Mouse (Mus musculus): ENCODE results near the gene Dab1. TPM values are rescaled to one million over a fixed set of nuclear protein-coding genes. Genes with fewer than 3 reads are reported as not detected.

The Dab1 gene
- polyA plus RNA-seq, 1 experiment = not detected

DNA sequence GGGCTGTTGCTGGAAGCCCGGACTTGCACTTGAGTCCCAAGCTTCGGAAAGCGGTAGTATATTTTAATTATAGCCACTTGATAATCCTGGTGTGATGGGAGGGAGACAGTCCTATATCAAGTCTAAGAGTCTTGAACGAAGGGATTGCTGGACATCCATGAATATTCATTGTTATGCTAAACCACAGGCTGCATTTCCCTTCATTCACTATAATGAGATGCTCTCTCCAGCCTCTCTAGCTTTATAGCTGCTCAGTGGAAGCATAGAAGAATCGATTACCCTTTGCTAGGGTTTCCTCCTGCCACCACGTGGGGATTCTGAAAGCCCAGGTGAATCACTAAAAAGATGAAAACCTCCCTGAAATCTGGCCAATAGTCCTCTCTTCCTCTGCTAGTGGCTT is 278.5 kb downstream of the Dab1 start:
- TF ChIP-seq MYOG (IDR thresholded peaks at IDR 0.05; ENCODE audit: control insufficient read depth, extremely low read depth, insufficient read length) (no peak), CEBPB (IDR thresholded peaks at IDR 0.05; ENCODE audit: low read depth) (no peak), USF1 (IDR thresholded peaks at IDR 0.05; ENCODE audit: low read depth) (no peak)
- no peaks in the 10 kb centered on the region for H3K27me3 ChIP-seq (ENCODE audit: control insufficient read depth, insufficient read depth, insufficient read length)
- H3K4me3 ChIP-seq (ENCODE audit: insufficient read depth, poor library complexity, severe bottlenecking) = no peak overlapping the region
- H3K79me3 ChIP-seq (ENCODE audit: low read depth) = no peaks in the 10 kb centered on the region
- H3K79me2 ChIP-seq (ENCODE audit: control insufficient read depth, insufficient read depth) = no peaks in the 10 kb centered on the region
- no peaks in the 10 kb centered on the region for H3K36me3 ChIP-seq (ENCODE audit: control insufficient read depth, insufficient read depth)
- H3ac ChIP-seq (ENCODE audit: control insufficient read depth, insufficient read length, low read depth) = no peak overlapping the region

DNA sequence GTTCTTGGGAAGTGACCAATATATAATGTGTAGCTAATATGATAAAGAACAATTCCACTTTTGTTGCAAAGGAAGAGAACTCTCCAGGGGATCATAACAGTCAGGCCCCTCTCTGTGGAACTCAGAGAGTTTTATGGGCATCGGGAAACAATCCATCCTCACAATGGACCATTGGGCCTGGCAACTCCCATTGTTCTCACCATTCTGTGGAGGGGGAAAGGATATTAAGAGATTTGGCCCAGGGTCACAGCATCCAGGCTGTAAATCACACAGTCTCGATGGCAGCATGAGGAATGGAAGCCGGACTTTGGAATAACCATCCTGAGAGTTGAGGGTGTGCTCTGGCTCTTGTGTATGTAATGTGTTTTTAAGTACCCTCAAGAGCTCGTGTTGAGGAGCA is 292.3 kb downstream of the Dab1 start:
- H3K36me3 ChIP-seq (ENCODE audit: control insufficient read depth, insufficient read depth) = no peaks in the 10 kb centered on the region
- H3K4me3 ChIP-seq (ENCODE audit: insufficient read depth, poor library complexity, severe bottlenecking) = no peak overlapping the region
- no peaks in the 10 kb centered on the region for H3K79me3 ChIP-seq (ENCODE audit: low read depth)
- no peak for TF ChIP-seq FOSL1 (IDR thresholded peaks at IDR 0.05; ENCODE audit: insufficient read depth, low read length, poor library complexity, severe bottlenecking)
- no peak for TF ChIP-seq CEBPB (IDR thresholded peaks at IDR 0.05; ENCODE audit: low read depth)
- TF ChIP-seq MAX (IDR thresholded peaks at IDR 0.05) = no peak
- no peak for TF ChIP-seq MYOD1 (IDR thresholded peaks at IDR 0.05; ENCODE audit: control insufficient read depth, insufficient read length, low read depth)
- no peak for TF ChIP-seq CTCF (IDR thresholded peaks at IDR 0.05; ENCODE audit: control insufficient read depth, insufficient read depth, insufficient read length)
- TF ChIP-seq MYOG (IDR thresholded peaks at IDR 0.05; ENCODE audit: control insufficient read depth, extremely low read depth, insufficient read length) = no peak
- no peak for TF ChIP-seq USF1 (IDR thresholded peaks at IDR 0.05; ENCODE audit: low read depth)
- H3ac ChIP-seq (ENCODE audit: control insufficient read depth, insufficient read length, low read depth) = no peak overlapping the region
- H3K79me2 ChIP-seq (ENCODE audit: control insufficient read depth, insufficient read depth) = no peaks in the 10 kb centered on the region
- H3K27me3 ChIP-seq (ENCODE audit: control insufficient read depth, insufficient read depth, insufficient read length) = no peaks in the 10 kb centered on the region

DNA sequence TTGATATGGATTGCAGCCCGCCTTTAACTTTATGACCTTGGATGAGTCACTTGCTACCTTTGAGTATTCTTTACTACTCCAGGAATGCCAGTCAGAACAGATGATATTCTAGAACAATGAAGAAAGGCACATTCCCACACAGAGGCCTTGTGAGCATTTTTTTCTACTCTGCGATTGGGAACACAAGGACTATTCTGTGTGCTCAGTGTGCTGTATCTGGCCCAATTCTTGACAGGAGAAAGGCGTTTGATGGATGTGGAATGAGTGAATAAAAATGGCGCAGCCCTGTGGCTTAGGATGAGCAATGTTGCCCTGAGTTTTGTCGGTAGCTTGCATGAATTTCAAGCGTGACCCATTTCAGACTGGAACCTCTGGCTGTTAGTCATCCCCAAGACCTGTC is 292.9 kb downstream of the Dab1 start:
- no peak overlapping the region for H3K4me3 ChIP-seq (ENCODE audit: insufficient read depth, poor library complexity, severe bottlenecking)
- H3ac ChIP-seq (ENCODE audit: control insufficient read depth, insufficient read length, low read depth) = no peak overlapping the region
- TF ChIP-seq FOSL1 (IDR thresholded peaks at IDR 0.05; ENCODE audit: insufficient read depth, low read length, poor library complexity, severe bottlenecking) = no peak
- TF ChIP-seq MYOD1 (IDR thresholded peaks at IDR 0.05; ENCODE audit: control insufficient read depth, insufficient read length, low read depth) = no peak
- TF ChIP-seq USF1 (IDR thresholded peaks at IDR 0.05; ENCODE audit: low read depth) = no peak
- no peak for TF ChIP-seq CEBPB (IDR thresholded peaks at IDR 0.05; ENCODE audit: low read depth)
- TF ChIP-seq MYOG (IDR thresholded peaks at IDR 0.05; ENCODE audit: control insufficient read depth, extremely low read depth, insufficient read length) = no peak
- TF ChIP-seq MAX (IDR thresholded peaks at IDR 0.05) = no peak
- no peak for TF ChIP-seq CTCF (IDR thresholded peaks at IDR 0.05; ENCODE audit: control insufficient read depth, insufficient read depth, insufficient read length)
- no peaks in the 10 kb centered on the region for H3K27me3 ChIP-seq (ENCODE audit: control insufficient read depth, insufficient read depth, insufficient read length)
- no peaks in the 10 kb centered on the region for H3K79me3 ChIP-seq (ENCODE audit: low read depth)
- no peaks in the 10 kb centered on the region for H3K79me2 ChIP-seq (ENCODE audit: control insufficient read depth, insufficient read depth)
- no peaks in the 10 kb centered on the region for H3K36me3 ChIP-seq (ENCODE audit: control insufficient read depth, insufficient read depth)

DNA sequence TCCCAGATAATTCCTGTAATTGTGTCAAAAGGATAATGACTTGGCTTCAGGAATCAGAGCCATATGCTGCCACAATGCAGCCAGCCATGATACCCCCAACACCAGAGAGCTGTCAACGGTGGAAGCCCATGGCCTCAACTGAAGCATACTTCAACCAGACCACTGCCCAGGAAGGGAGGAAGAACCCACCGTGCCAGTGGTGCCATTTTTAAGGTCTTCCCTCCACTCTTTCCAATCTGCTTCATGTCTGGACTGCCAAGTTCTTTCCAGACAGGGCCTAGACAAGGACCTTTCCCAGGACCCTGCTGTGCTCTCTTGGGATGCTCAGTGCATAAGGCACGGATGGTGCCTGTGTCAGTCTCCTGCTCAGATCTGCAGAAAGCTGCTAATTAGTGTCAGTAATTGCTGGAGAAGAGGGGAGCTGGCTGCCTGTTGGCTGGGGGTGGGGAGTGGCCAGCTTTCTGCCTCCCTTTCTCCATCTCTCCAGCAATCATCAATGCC is 303.3 kb downstream of the Dab1 start:
- Histone ChIP-seq H3K27me3 (ENCODE audit: control insufficient read depth, insufficient read depth, insufficient read length) (no peaks in the 10 kb centered on the region), H3K79me2 (ENCODE audit: control insufficient read depth, insufficient read depth) (no peaks in the 10 kb centered on the region), H3K79me3 (ENCODE audit: low read depth) (no peaks in the 10 kb centered on the region), H3K36me3 (ENCODE audit: control insufficient read depth, insufficient read depth) (no peaks in the 10 kb centered on the region), H3K4me3 (ENCODE audit: insufficient read depth, poor library complexity, severe bottlenecking) (no peak overlapping the region), H3ac (ENCODE audit: control insufficient read depth, insufficient read length, low read depth) (no peak overlapping the region)
- TF ChIP-seq USF1 (IDR thresholded peaks at IDR 0.05; ENCODE audit: low read depth) (no peak), MYOD1 (IDR thresholded peaks at IDR 0.05; ENCODE audit: control insufficient read depth, insufficient read length, low read depth) (no peak), MAX (IDR thresholded peaks at IDR 0.05) (no peak), CTCF (IDR thresholded peaks at IDR 0.05; ENCODE audit: control insufficient read depth, insufficient read depth, insufficient read length) (no peak), MYOG (IDR thresholded peaks at IDR 0.05; ENCODE audit: control insufficient read depth, extremely low read depth, insufficient read length) (no peak), CEBPB (IDR thresholded peaks at IDR 0.05; ENCODE audit: low read depth) (no peak), FOSL1 (IDR thresholded peaks at IDR 0.05; ENCODE audit: insufficient read depth, low read length, poor library complexity, severe bottlenecking) (no peak)

DNA sequence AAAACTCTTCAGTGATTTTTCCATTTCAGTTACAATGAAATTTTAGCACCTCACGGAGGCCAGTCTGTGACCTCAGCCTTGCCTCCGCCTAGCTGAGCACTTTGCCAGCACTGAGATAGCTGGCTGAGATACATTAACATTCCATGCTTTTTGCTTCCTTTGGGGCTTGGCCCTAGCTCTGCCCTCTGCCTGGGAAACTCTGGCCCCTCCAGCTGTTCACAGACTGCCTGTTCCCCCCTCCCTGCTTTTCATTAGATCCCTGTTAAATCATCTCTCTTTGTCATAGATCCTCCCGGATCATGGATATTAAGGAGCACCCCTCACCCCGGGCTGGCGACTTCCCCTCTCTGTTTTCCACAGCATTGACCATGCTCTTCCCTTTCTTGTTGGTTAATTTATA is 307.5 kb downstream of the Dab1 start:
- H3K79me3 ChIP-seq (ENCODE audit: low read depth) = no peaks in the 10 kb centered on the region
- no peaks in the 10 kb centered on the region for H3K27me3 ChIP-seq (ENCODE audit: control insufficient read depth, insufficient read depth, insufficient read length)
- no peak overlapping the region for H3K4me3 ChIP-seq (ENCODE audit: insufficient read depth, poor library complexity, severe bottlenecking)
- no peak overlapping the region for H3ac ChIP-seq (ENCODE audit: control insufficient read depth, insufficient read length, low read depth)
- H3K36me3 ChIP-seq (ENCODE audit: control insufficient read depth, insufficient read depth) = no peaks in the 10 kb centered on the region
- no peak for TF ChIP-seq CEBPB (IDR thresholded peaks at IDR 0.05; ENCODE audit: low read depth)
- no peak for TF ChIP-seq FOSL1 (IDR thresholded peaks at IDR 0.05; ENCODE audit: insufficient read depth, low read length, poor library complexity, severe bottlenecking)
- TF ChIP-seq USF1 (IDR thresholded peaks at IDR 0.05; ENCODE audit: low read depth) = no peak
- no peak for TF ChIP-seq MYOD1 (IDR thresholded peaks at IDR 0.05; ENCODE audit: control insufficient read depth, insufficient read length, low read depth)
- no peak for TF ChIP-seq MAX (IDR thresholded peaks at IDR 0.05)
- TF ChIP-seq MYOG (IDR thresholded peaks at IDR 0.05; ENCODE audit: control insufficient read depth, extremely low read depth, insufficient read length) = no peak
- TF ChIP-seq CTCF (IDR thresholded peaks at IDR 0.05; ENCODE audit: control insufficient read depth, insufficient read depth, insufficient read length) = no peak
- H3K79me2 ChIP-seq (ENCODE audit: control insufficient read depth, insufficient read depth) = no peaks in the 10 kb centered on the region

DNA sequence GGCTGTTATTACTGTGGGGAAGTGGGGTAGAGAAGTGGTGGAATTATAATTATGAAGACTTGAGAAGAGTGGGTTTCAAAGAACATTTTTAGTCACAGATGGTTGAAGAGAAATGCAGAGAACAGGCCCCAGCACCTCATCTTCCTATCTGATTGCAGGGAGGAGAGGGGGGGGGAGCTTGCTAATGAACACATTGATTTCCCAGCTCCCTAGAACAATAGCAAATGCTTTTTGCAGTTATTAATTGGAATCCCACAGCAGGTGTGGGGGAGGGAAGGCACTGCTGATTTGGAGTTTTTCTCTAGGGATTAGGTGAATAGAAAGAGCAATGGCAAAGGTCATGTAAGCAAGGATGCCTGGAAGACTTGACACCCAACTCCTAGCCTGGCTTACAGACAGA is 310.5 kb downstream of the Dab1 start:
- no peak for TF ChIP-seq MYOG (IDR thresholded peaks at IDR 0.05; ENCODE audit: control insufficient read depth, extremely low read depth, insufficient read length)
- TF ChIP-seq CTCF (IDR thresholded peaks at IDR 0.05; ENCODE audit: control insufficient read depth, insufficient read depth, insufficient read length) = no peak
- no peak for TF ChIP-seq MYOD1 (IDR thresholded peaks at IDR 0.05; ENCODE audit: control insufficient read depth, insufficient read length, low read depth)
- TF ChIP-seq CEBPB (IDR thresholded peaks at IDR 0.05; ENCODE audit: low read depth) = no peak
- no peak for TF ChIP-seq MAX (IDR thresholded peaks at IDR 0.05)
- TF ChIP-seq FOSL1 (IDR thresholded peaks at IDR 0.05; ENCODE audit: insufficient read depth, low read length, poor library complexity, severe bottlenecking) = no peak
- no peak for TF ChIP-seq USF1 (IDR thresholded peaks at IDR 0.05; ENCODE audit: low read depth)
- Histone ChIP-seq H3K4me3 (ENCODE audit: insufficient read depth, poor library complexity, severe bottlenecking) (no peak overlapping the region), H3K79me3 (ENCODE audit: low read depth) (no peaks in the 10 kb centered on the region), H3K36me3 (ENCODE audit: control insufficient read depth, insufficient read depth) (no peaks in the 10 kb centered on the region), H3K79me2 (ENCODE audit: control insufficient read depth, insufficient read depth) (no peaks in the 10 kb centered on the region), H3K27me3 (ENCODE audit: control insufficient read depth, insufficient read depth, insufficient read length) (no peaks in the 10 kb centered on the region), H3ac (ENCODE audit: control insufficient read depth, insufficient read length, low read depth) (no peak overlapping the region)
